Mouse (Mus musculus): ENCODE measurements around the gene Vim. TPM values are rescaled to one million over a fixed set of nuclear protein-coding genes. Genes with fewer than 3 reads are reported as not detected.
"Not testable (repeated sequence)": the region's sequence is repeated elsewhere in the genome, so short reads cannot be mapped to it uniquely, and the experiment has no call there.

Gene Vim
- total RNA-seq, 4 experiments from 2014 or later: 49.1 to 94.5 (median 69.2) TPM

DNA sequence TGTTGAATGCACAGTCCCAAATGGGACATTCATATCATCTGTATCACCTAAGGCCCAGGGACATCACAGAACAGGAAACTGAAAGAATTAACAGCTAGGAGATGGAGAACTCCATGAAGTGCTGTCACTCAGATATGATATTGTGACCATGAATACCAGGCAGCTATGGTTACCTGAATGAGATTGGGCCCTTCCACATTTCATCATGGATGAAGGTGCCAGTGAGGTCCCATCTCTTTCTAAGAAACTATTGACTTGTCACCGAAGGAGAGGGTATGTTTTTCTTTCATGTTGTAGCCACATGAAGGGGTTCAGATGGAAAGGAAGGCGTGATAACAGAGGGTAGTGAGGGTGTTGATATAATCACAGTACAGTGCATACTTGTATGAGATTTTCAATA lies 13.3 kb upstream of the Vim start:
- no peak for DNase-seq (ENCODE audit: low spot score in 2 of 2)

DNA sequence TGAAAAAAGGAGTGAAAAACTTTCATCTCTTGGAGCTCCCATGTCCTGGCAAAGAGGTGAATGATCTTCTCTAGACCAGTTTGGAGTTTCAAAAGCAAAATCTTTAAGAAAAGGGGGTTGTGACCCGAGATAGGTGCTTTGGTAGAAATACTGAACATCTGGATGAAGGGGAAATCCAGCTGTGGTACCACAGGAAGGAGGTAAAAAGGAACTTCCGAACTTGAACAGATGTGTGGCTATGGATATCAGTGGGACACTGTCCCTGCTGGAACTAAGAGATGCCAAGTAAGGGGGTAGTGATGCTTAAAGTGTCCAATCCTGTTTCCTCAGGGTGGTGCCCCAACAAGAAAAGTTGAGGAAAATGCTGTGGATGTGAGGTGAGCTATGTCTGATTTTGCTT lies 3.6 kb upstream of the Vim start:
- no peak for DNase-seq (ENCODE audit: low spot score in 2 of 2)

- DNase-seq (ENCODE audit: low spot score in 2 of 2): no peak
Measured at GRCm38 (mm10) chr2:13572101-13572553, 1.6 kb upstream of the Vim start.

DNA sequence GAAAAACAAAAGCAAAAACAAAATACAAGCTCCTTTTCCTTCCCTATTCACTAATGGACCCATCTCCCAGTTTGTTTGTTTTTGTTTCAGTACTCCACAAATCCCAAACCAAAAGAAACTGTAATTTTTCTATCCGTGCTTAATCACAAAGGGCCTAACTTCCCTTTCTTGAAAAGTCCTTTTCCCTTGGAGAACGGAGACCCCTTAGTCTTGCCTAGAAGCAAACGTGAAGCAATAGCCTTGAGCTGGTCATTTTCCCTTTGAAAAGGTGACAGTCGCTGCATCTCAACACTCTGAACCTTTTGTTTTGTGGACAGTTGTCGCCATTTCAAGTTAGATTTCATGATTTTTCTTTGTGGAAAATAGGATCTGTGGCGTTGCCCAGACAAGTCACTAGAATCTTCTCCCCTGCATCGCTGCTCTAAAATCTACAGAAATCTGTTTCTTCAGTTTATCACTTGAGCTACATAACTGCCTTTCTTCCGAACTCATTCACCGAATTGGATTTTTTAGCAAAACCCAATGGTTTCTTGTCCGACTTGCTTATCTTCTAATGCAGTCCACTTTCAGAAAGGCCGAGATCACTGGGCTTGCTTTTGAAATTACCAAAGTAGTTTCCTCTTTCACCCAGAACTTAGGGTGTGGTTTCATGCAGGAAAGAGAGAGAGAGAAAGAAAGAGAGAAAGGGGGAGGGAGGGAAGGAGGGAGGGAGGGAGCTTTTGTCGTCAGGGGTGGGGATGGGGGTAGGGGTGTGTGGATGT lies 900 bp upstream of the Vim start:
- DNase-seq (ENCODE audit: low spot score in 2 of 2): no peak

- DNase-seq (ENCODE audit: low spot score in 2 of 2): peak in 1 of 2 experiments; percentile 10
Measured at GRCm38 (mm10) chr2:13574066-13574800, 506 bp downstream of the Vim start.

DNA sequence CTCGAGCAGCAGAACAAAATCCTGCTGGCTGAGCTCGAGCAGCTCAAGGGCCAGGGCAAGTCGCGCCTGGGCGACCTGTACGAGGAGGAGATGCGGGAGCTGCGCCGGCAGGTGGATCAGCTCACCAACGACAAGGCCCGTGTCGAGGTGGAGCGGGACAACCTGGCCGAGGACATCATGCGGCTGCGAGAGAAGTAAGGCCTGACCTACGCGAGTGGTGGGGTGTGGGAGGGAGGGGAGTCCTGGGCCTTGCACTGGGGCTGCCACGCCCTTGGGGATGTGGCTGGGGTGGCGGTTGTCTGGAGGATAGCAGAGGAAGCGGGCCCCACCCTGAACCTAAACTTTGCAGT lies 1.0 kb downstream of the Vim start:
- no peak for DNase-seq (ENCODE audit: low spot score in 2 of 2)

- peak; percentile 28 to 63 for DNase-seq (ENCODE audit: low spot score in 2 of 2)
Measured at GRCm38 (mm10) chr2:13575287-13575801, 1.6 kb downstream of the Vim start.

DNA sequence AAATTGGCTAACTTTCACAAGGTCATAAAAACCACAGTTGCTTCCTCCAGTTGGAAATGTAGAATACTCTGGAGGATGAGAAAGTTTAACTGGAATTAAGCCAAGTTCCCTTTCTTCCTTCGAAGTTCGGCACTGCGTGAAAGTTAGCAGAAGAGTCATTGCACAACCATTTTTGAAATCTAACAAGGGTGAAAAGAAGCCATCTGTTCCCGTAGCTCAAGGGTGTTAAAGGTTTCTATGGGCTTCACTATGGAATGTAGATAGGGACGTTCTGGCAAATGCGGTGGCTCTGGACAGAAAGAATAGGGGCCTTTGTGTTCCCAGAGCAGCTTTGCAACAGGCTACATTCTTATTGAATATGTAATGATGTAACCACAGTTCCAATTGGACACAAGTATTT lies 2.2 kb downstream of the Vim start:
- DNase-seq (ENCODE audit: low spot score in 2 of 2): no peak

GRCm38 (mm10) chr2:13577399-13577798 lies 3.7 kb downstream of the Vim start:
- no peak for DNase-seq (ENCODE audit: low spot score in 2 of 2)

GRCm38 (mm10) chr2:13578473-13579152 lies 4.9 kb downstream of the Vim start:
- no peak for DNase-seq (ENCODE audit: low spot score in 2 of 2)

- no peak for DNase-seq (ENCODE audit: low spot score in 2 of 2)
Measured at GRCm38 (mm10) chr2:13579315-13579714, 5.6 kb downstream of the Vim start.

DNA sequence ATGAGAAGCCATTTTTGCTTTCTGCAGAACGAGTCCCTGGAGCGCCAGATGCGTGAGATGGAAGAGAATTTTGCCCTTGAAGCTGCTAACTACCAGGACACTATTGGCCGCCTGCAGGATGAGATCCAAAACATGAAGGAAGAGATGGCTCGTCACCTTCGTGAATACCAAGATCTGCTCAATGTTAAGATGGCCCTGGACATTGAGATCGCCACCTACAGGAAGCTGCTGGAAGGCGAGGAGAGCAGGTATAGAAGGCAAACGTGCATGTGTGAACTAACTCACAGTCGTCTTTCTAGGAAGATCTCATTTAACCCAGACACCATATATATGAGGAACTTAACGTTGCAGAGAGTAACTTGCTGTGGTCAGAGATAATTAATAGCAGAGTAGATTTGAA lies 6.3 kb downstream of the Vim start:
- DNase-seq (ENCODE audit: low spot score in 2 of 2): no peak

GRCm38 (mm10) chr2:13582184-13582583 lies 8.5 kb downstream of the Vim start:
- no peak for DNase-seq (ENCODE audit: low spot score in 2 of 2)

DNA sequence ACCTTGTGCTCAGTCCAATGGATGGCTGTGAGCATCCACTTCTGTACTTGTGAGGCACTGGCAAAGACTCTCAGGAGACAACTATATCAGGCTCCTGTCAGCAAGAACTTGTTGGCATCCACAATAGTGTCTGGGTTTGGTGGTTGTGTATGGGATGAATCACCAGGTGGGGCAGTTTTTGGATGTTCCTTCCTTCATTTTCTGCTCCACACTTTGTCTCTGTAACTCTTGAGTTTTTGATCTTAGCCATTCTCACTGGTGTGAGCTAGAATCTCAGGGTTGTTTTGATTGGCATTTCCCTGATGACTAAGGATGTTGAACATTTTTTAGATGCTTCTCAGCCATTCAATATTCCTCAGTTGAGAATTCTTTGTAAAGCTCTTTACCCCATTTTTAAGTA lies 10.0 kb downstream of the Vim start:
- not testable (repeated sequence) for DNase-seq (ENCODE audit: low spot score in 2 of 2)

DNA sequence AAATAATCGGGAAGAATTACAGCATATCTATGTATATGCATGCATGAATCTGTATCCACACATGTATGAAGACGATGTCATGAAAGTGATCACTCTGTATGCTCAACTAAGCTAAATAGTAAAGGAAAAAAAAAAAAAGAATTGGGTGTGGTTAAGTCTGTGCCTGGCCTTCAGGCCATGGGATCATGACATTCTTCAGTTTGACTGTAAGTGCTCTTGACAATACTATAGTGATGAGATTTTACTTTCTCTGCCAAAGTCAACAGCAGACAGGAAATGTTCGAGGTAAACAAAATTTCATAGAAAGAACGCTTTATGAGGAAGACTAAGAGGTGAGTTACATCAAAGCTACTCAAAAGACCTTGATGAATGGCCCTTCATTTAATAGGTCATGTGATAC lies 19.6 kb downstream of the Vim start:
- no peak for DNase-seq (ENCODE audit: low spot score in 2 of 2)

GRCm38 (mm10) chr2:13596965-13597656 lies 23.4 kb downstream of the Vim start:
- DNase-seq (ENCODE audit: low spot score in 2 of 2): no peak

- DNase-seq (ENCODE audit: low spot score in 2 of 2): no peak
Measured at GRCm38 (mm10) chr2:13598166-13598565, 24.4 kb downstream of the Vim start.

DNA sequence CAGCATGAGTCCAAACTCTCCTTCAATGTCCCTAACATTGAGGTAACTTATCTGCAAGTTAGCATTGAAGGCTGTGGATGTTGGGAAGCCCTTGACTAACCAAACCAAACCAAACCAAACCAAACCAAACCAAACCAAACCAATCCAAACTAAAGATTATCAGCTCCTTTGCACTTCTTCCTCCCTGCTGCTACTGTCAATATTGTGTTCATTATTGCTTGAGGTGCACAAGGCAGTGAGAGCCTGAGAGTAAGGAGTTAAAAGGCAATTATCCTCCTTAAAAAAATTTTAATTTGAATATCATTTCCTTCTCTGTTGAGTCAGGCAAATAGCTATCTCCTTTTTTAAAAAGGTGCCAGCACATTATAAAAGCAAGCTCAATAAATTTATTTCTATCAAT lies 29.4 kb downstream of the Vim start:
- no peak for DNase-seq (ENCODE audit: low spot score in 2 of 2)

- DNase-seq (ENCODE audit: low spot score in 2 of 2): not testable (repeated sequence)
Measured at GRCm38 (mm10) chr2:13603636-13604035, 29.9 kb downstream of the Vim start.

GRCm38 (mm10) chr2:13630136-13630832 lies 56.6 kb downstream of the Vim start:
- no peak for DNase-seq (ENCODE audit: low spot score in 2 of 2)
